Comparison of ENCODE assay signal across 8 mouse cellular contexts in the genomic region with DNA sequence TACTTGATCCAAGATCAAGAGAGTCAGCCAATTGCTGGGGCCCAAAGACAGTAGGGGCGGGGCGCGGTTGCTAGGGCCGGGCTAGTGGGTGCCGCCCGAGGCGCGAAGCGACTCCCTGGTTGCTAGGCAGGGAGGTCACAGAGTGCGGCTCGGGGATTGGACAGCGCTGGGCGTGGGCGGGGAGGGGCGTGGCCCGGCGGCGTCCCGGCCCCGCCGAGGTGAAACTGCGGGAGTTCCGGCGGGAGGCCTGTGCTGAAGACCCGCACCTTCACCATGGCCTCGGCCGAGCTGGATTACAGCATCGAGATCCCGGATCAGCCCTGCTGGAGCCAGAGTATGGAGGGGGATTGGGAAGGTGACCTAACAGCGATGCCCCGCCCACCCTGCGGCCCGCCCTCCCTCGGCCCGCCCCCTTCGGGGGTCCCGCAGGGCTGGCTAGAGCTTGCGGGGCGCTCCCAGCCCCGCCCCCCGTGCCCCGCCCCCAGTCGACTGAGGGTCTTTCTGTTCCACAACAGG. TPM values are rescaled to one million over a fixed set of nuclear protein-coding genes. Genes with fewer than 3 reads are reported as not detected.
A peak's percentile ranks its signal among the peaks of the same experiment; 100 is the strongest.
DNase-seq lines count a peak whose midpoint lies in the region; ATAC-seq lines count a peak whose summit lies in the region.

A gene (plus strand): TSS at position 151 of the 516 bp plus-strand sequence.
A gene (minus strand): TSS at position 325 of the 516 bp plus-strand sequence.

- peak; percentile 98 for DNase-seq in Muller cell, postnatal 12 days (ENCODE audit: inconsistent ontology term)
- peak; percentile 61 for DNase-seq in cerebellum, adult 8-10 months
- DNase-seq in forelimb bud, embryonic 11.5 days (ENCODE audit: low read depth, low spot score) = peak; percentile 93
- DNase-seq in layer of hippocampus, postnatal 10 days (ENCODE audit: low spot score in 2 of 2) = peak; percentile 77 to 82
- DNase-seq in lung, postnatal 10 days = peak; percentile 96
- DNase-seq in ovary, postnatal 36 days (ENCODE audit: low spot score) = peak; percentile 94
- peak; percentile 93 for DNase-seq in thymus, postnatal 14 days

- peak; percentile 91 to 95 for ATAC-seq in hematopoietic stem cell, adult 5-6 weeks (replicated peaks in 1 of 2; ENCODE audit: insufficient read depth in 1 of 2, low FRiP score in 2 of 2, low TSS enrichment in 1 of 2, low read depth in 1 of 2, poor library complexity in 2 of 2, severe bottlenecking in 2 of 2)

RNA-seq across cellular contexts. Expression of the first gene that starts in this region (rescaled TPM):
- 3.8 TPM in 1 of 2 replicates, not detected in the other for total RNA-seq in hematopoietic stem cell, adult 5-6 weeks (2017)
- 1 to 10 TPM; 5.0 to 6.2 TPM for total RNA-seq in layer of hippocampus, postnatal 10 days (2021)

RNA-seq across cellular contexts. Expression of the second gene that starts in this region (rescaled TPM):
- total RNA-seq in hematopoietic stem cell, adult 5-6 weeks (2017) = not detected in 2 replicates
- 1 to 10 TPM; 2.3 to 3.7 TPM for total RNA-seq in layer of hippocampus, postnatal 10 days (2021)

Comparison
In these comparisons a context has a peak if more than half of its experiments do, and no peak if none do; other contexts are left out.
1. Peak in every context shown above with its lines: DNase-seq and ATAC-seq.